Mouse (Mus musculus) liver, postnatal 0 days (tissue): ENCODE results near the gene Kif26b.

ENCODE experiments used
- CTCF ChIP-seq: sonication (generic); IDR thresholded peaks from 2 replicates; pipeline ENCODE4 v1.5.1; 2016; ENCODE audit warnings: antibody characterized with exemption, low read depth
- EP300 ChIP-seq: IDR thresholded peaks from 2 replicates; pipeline ENCODE4 v1.6.1; 2016; ENCODE audit warnings: antibody characterized with exemption, low read depth, mild to moderate bottlenecking

GRCm38 (mm10) chr1:178655525-178655924 lies 126.6 kb downstream of the Kif26b start:
- TF ChIP-seq CTCF (no peak), EP300 (no peak)
